10 mouse cellular contexts compared by ENCODE assay signal in the genomic region with DNA sequence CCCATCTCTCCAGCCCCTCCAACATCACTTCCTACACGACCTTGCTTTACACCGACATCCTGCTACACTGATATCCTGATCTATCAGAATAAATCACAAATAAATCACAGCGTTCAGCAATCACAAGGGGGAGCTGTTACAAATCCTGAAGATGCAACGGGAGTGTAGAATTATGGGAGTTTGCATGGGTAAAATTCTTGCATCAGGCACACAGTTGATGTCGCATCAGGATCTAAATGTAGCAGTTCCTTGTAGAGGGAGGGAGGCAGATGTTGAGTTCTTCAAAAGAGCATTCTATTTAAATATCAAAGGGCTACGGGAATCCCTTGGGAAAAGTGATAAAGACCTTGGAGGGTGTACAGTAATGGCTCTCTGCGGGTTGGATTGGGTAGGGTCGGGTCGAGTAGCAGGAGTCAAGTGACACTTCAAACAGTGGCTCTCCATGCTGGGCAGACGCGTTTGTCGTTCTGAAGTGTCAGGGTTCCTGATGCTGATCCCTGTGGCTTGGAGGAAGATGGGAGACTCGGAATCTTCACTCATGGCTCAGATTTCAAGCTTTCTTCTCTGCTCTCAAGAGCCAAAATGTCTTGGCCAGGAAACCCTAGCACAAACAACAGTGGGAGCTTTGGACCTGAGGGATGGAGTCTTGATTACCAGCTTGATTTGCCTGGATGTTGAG. TPM values are rescaled to one million over a fixed set of nuclear protein-coding genes. Genes with fewer than 3 reads are reported as not detected.
DNase-seq lines count a peak whose midpoint lies in the region; ATAC-seq and TF ChIP-seq lines count a peak whose summit lies in the region.
"Had no signal": no experiment of that assay in that cellular context is flagged by ENCODE, and none has a peak within 500 bp of the region (broad histone marks: within the 10 kb centered on the region; RNA-seq: fewer than 3 reads in every experiment).

No protein-coding gene starts in this region.

- no peak overlapping the region for H3K9ac ChIP-seq in lung, embryonic 14.5 days
- H3K9ac ChIP-seq in forebrain, embryonic 11.5 days (ENCODE audit: low read length), result no peak overlapping the region; the same call in 1 of the 2 replicates
- 0 out of 2 replicates have a peak overlapping the region, but pooled peaks have one; percentile 3 for H3K9ac ChIP-seq in limb, embryonic 14.5 days (ENCODE audit: low read depth, low read length, severe bottlenecking)
- H3K9ac ChIP-seq in stomach, embryonic 16.5 days (ENCODE audit: low read length), result no peak overlapping the region

- peak; percentile 41 for TF ChIP-seq CTCF in lung, embryonic 14.5 days (IDR thresholded peaks at IDR 0.05; ENCODE audit: low read depth)

- peak; percentile 40; the same call in 1 of the 2 replicates for ATAC-seq in lung, embryonic 14.5 days (ENCODE audit: insufficient read depth)
- no peak for ATAC-seq in forebrain, embryonic 11.5 days (replicated peaks; ENCODE audit: low FRiP score)
- peak; percentile 60; the same call in 1 of the 2 replicates for ATAC-seq in limb, embryonic 14.5 days (ENCODE audit: low FRiP score, low read depth)
- no peak for ATAC-seq in stomach, embryonic 16.5 days (ENCODE audit: insufficient read depth, low FRiP score)

- no peaks in the 10 kb centered on the region for H3K36me3 ChIP-seq in lung, embryonic 14.5 days (ENCODE audit: insufficient read depth)
- H3K36me3 ChIP-seq in forebrain, embryonic 11.5 days (ENCODE audit: control insufficient read depth, insufficient read depth, low read length), result no peaks in the 10 kb centered on the region
- H3K36me3 ChIP-seq in limb, embryonic 14.5 days (ENCODE audit: control insufficient read depth, insufficient read depth, low read length), result no peaks in the 10 kb centered on the region
- no peaks in the 10 kb centered on the region for H3K36me3 ChIP-seq in stomach, embryonic 16.5 days (ENCODE audit: control insufficient read depth, insufficient read depth, low read length)

- WGBS in lung, embryonic 14.5 days, result 4% methylated on average over 13 of the region's 13 CpGs
- WGBS in forebrain, embryonic 11.5 days, result 21% methylated on average over 13 of the region's 13 CpGs
- 5% methylated on average over 13 of the region's 13 CpGs for WGBS in limb, embryonic 14.5 days
- WGBS in stomach, embryonic 16.5 days, result 6% methylated on average over 13 of the region's 13 CpGs

- H3K4me2 ChIP-seq in lung, embryonic 14.5 days, result peak overlapping the region; percentile 53
- peak overlapping the region; percentile 29; the same call in 1 of the 2 replicates for H3K4me2 ChIP-seq in forebrain, embryonic 11.5 days (ENCODE audit: low read depth, low read length, severe bottlenecking)
- H3K4me2 ChIP-seq in limb, embryonic 14.5 days (replicated peaks; ENCODE audit: low read depth, low read length, severe bottlenecking), result peak overlapping the region; percentile 36
- 0 out of 2 replicates have a peak overlapping the region, but pooled peaks have one; percentile 12 for H3K4me2 ChIP-seq in stomach, embryonic 16.5 days (ENCODE audit: low read depth, low read length)

- no peak for TF ChIP-seq POLR2A in limb, embryonic 14.5 days (IDR thresholded peaks at IDR 0.05; ENCODE audit: borderline replicate concordance, extremely low read depth, insufficient read depth, insufficient read length)

- no peaks in the 10 kb centered on the region for H3K9me3 ChIP-seq in lung, embryonic 14.5 days (ENCODE audit: low read depth, low read length)
- H3K9me3 ChIP-seq in forebrain, embryonic 11.5 days (ENCODE audit: control insufficient read depth, low read length), result no peaks in the 10 kb centered on the region
- no peaks in the 10 kb centered on the region for H3K9me3 ChIP-seq in limb, embryonic 14.5 days (ENCODE audit: control insufficient read depth, low read length)
- no peaks in the 10 kb centered on the region for H3K9me3 ChIP-seq in stomach, embryonic 16.5 days (replicated peaks; ENCODE audit: control insufficient read depth, low read length)

- H3K27me3 ChIP-seq in lung, embryonic 14.5 days (ENCODE audit: insufficient read depth, low read length), result peaks cover 19% of the 10 kb centered on the region
- H3K27me3 ChIP-seq in forebrain, embryonic 11.5 days (ENCODE audit: control insufficient read depth, insufficient read depth, low read length), result no peaks in the 10 kb centered on the region
- H3K27me3 ChIP-seq in limb, embryonic 14.5 days (ENCODE audit: control insufficient read depth, insufficient read depth, low read length), result peaks cover 19% of the 10 kb centered on the region; the same call in 1 of the 2 replicates
- peaks cover 5% of the 10 kb centered on the region; the same call in 1 of the 2 replicates for H3K27me3 ChIP-seq in stomach, embryonic 16.5 days (ENCODE audit: control insufficient read depth, insufficient read depth, low read length)

- DNase-seq in lung, embryonic 14.5 days, result peak; percentile 60
- no peak for DNase-seq in lung, postnatal 4 days
- DNase-seq in forebrain, embryonic 11.5 days (ENCODE audit: low spot score), result no peak
- DNase-seq in limb, embryonic 14.5 days (ENCODE audit: low spot score), result no peak
- DNase-seq in adrenal gland, postnatal 36 days, result no peak
- no peak for DNase-seq in right cerebral cortex, adult 18-20 months
- DNase-seq: cerebellum, postnatal 36 days; kidney, adult 8-10 months had no signal

- H3K27ac ChIP-seq in lung, embryonic 14.5 days (ENCODE audit: low read depth), result no peak overlapping the region
- H3K27ac ChIP-seq in forebrain, embryonic 11.5 days (ENCODE audit: low read depth, low read length), result no peak overlapping the region
- H3K27ac ChIP-seq in limb, embryonic 14.5 days (replicated peaks; ENCODE audit: low read depth, low read length), result no peak overlapping the region
- H3K27ac ChIP-seq in stomach, embryonic 16.5 days (ENCODE audit: low read length), result no peak overlapping the region
- H3K27ac ChIP-seq: macrophage had no signal

- H3K4me1 ChIP-seq in lung, embryonic 14.5 days (ENCODE audit: insufficient read depth), result peaks cover 11% of the 10 kb centered on the region; the same call in 1 of the 2 replicates
- no peaks in the 10 kb centered on the region for H3K4me1 ChIP-seq in forebrain, embryonic 11.5 days (replicated peaks; ENCODE audit: control insufficient read depth, insufficient read depth, low read length)
- no peaks in the 10 kb centered on the region for H3K4me1 ChIP-seq in limb, embryonic 14.5 days (ENCODE audit: control insufficient read depth, insufficient read depth, low read length)
- 0 out of 2 replicates have a peak, but pooled peaks cover 6% of the 10 kb centered on the region for H3K4me1 ChIP-seq in stomach, embryonic 16.5 days (ENCODE audit: control insufficient read depth, insufficient read depth, low read length)

- peak overlapping the region; percentile 5; the same call in 1 of the 2 replicates for H3K4me3 ChIP-seq in lung, embryonic 14.5 days (ENCODE audit: low read depth, low read length)
- H3K4me3 ChIP-seq in forebrain, embryonic 11.5 days (ENCODE audit: low read depth, low read length), result 0 out of 2 replicates have a peak overlapping the region, but pooled peaks have one; percentile 6
- peak overlapping the region; percentile 13 for H3K4me3 ChIP-seq in limb, embryonic 14.5 days (replicated peaks; ENCODE audit: low read length)
- H3K4me3 ChIP-seq in stomach, embryonic 16.5 days (replicated peaks; ENCODE audit: low read length), result no peak overlapping the region

RNA-seq across cellular contexts. Expression of a gene that starts 16.0 kb away (rescaled TPM):
- 0.65 and 1.4 TPM in 2 replicates for polyA plus RNA-seq in lung, embryonic 14.5 days (2014; fragmentation: Nextera tagmentation; extraction: Ambion mirVana)
- 0.33 and 0.45 TPM in 2 replicates for polyA plus RNA-seq in forebrain, embryonic 11.5 days (2014; fragmentation: Nextera tagmentation; extraction: Ambion mirVana)
- polyA plus RNA-seq in limb, embryonic 14.5 days (2012; rRNA removed), result 0.74 and 1.0 TPM in 2 replicates
- polyA plus RNA-seq in limb, embryonic 14.5 days (2014; fragmentation: Nextera tagmentation; extraction: Ambion mirVana), result 0.33 and 0.45 TPM in 2 replicates
- polyA plus RNA-seq in stomach, embryonic 16.5 days (2015; fragmentation: Nextera tagmentation; extraction: Ambion mirVana), result 8.9 and 13.2 TPM in 2 replicates
- total RNA-seq in adrenal gland, postnatal 36 days (2021), result under 1 TPM; 0.20 to 0.63 TPM
- polyA plus RNA-seq: macrophage had no signal

Comparison
In these comparisons a context has a peak if more than half of its experiments do, and no peak if none do; other contexts are left out.
1. ATAC-seq: peak in lung, embryonic 14.5 days (single experiment) and limb, embryonic 14.5 days (single experiment); none in forebrain, embryonic 11.5 days (single experiment) and stomach, embryonic 16.5 days (single experiment).
2. Peak in every context shown above with its lines, with median percentiles within 50 percentile points of each other: H3K4me2 ChIP-seq.